Mouse (Mus musculus) myocyte (in vitro differentiated cells): ENCODE measurements around the gene Zdhhc7. TPM values are rescaled to one million over a fixed set of nuclear protein-coding genes. Genes with fewer than 3 reads are reported as not detected.
A peak's percentile ranks its signal among the peaks of the same experiment; 100 is the strongest.

Experiments used
- H3K27me3 ChIP-seq: one replicate; pipeline ENCODE4 v1.6.1; 2011; ENCODE audit not compliant: control insufficient read depth, insufficient read depth, insufficient read length
- H3K36me3 ChIP-seq: one replicate; pipeline ENCODE4 v1.6.1; 2011; ENCODE audit not compliant: control insufficient read depth, insufficient read depth
- H3K4me2 ChIP-seq: one replicate; pipeline ENCODE4 v1.6.1; 2011; ENCODE audit warnings: low read depth, control low read depth
- H3K4me3 ChIP-seq: one replicate; pipeline ENCODE4 v1.5.1; 2011; ENCODE audit warnings: mild to moderate bottlenecking, control low read depth, moderate library complexity
- H3K79me2 ChIP-seq: one replicate; pipeline ENCODE4 v1.6.1; 2011; ENCODE audit not compliant: control insufficient read depth, insufficient read depth
- H3ac ChIP-seq: one replicate; pipeline ENCODE4 v1.6.1; 2011; ENCODE audit not compliant: control insufficient read depth, insufficient read length
- CEBPB ChIP-seq: IDR thresholded peaks from 2 replicates; pipeline ENCODE4 v1.6.1; 2011; ENCODE audit warnings: mild to moderate bottlenecking, moderate library complexity; ENCODE audit not compliant: poor library complexity, insufficient read depth, severe bottlenecking
- E2F4 ChIP-seq: IDR thresholded peaks from one replicate; pipeline ENCODE4 v1.6.1; 2011; ENCODE audit warnings: mild to moderate bottlenecking, control low read depth, moderate library complexity; ENCODE audit not compliant: insufficient read depth
- MAX ChIP-seq: IDR thresholded peaks from one replicate; pipeline ENCODE4 v1.6.1; 2011; ENCODE audit warnings: low read depth, mild to moderate bottlenecking, control low read depth
- MYOD1 ChIP-seq, 3 experiments: IDR thresholded peaks; one replicate each; pipeline ENCODE4 v1.6.1; 2011; ENCODE audit warnings: control low read depth in 2 of 3, low read depth in 2 of 3, mild to moderate bottlenecking in 2 of 3, moderate library complexity in 1 of 3; ENCODE audit not compliant: insufficient read length in 2 of 3, control insufficient read depth in 1 of 3
- MYOG ChIP-seq, 3 experiments: IDR thresholded peaks; one replicate each; pipeline ENCODE4 v1.6.1; 2011; ENCODE audit warnings: control low read depth in 2 of 3, low read depth in 2 of 3, mild to moderate bottlenecking in 2 of 3; ENCODE audit not compliant: insufficient read length in 2 of 3, control insufficient read depth in 1 of 3, insufficient read depth in 1 of 3
- POLR2A ChIP-seq: IDR thresholded peaks from one replicate; pipeline ENCODE4 v1.6.1; 2011; ENCODE audit warnings: low read depth, mild to moderate bottlenecking, control low read depth, moderate library complexity; ENCODE audit not compliant: insufficient read length
- POLR2AphosphoS2 ChIP-seq: IDR thresholded peaks from one replicate; pipeline ENCODE4 v1.6.1; 2011; ENCODE audit warnings: low read depth, control low read depth; ENCODE audit not compliant: insufficient read length
- REST ChIP-seq: IDR thresholded peaks from one replicate; pipeline ENCODE4 v1.6.1; 2011; ENCODE audit warnings: mild to moderate bottlenecking, control low read depth, moderate library complexity; ENCODE audit not compliant: insufficient read depth, insufficient read length
- SRF ChIP-seq: IDR thresholded peaks from one replicate; pipeline ENCODE4 v1.6.1; 2011; ENCODE audit warnings: low read depth; ENCODE audit not compliant: control insufficient read depth, insufficient read length
- TCF12 ChIP-seq: IDR thresholded peaks from one replicate; pipeline ENCODE4 v1.6.1; 2011; ENCODE audit warnings: mild to moderate bottlenecking, control low read depth; ENCODE audit not compliant: poor library complexity, insufficient read depth, severe bottlenecking
- TCF3 ChIP-seq: IDR thresholded peaks from one replicate; pipeline ENCODE4 v1.6.1; 2011; ENCODE audit warnings: low read depth, control low read depth; ENCODE audit not compliant: insufficient read length
- USF1 ChIP-seq: IDR thresholded peaks from one replicate; pipeline ENCODE4 v1.6.1; 2011; ENCODE audit warnings: low read depth, mild to moderate bottlenecking, control low read depth, moderate library complexity
- polyA plus RNA-seq: library from polyadenylated mRNA; unstranded; fragments of >200 nt; fragmentation: generic; extraction: Trizol; gene quantifications from one replicate; pipeline ENCODE4 v1.2.1, GENCODE M21; 2012; ENCODE audit warnings: missing spikeins

Gene Zdhhc7
- polyA plus RNA-seq, 1 experiment, result 31.7 TPM

DNA sequence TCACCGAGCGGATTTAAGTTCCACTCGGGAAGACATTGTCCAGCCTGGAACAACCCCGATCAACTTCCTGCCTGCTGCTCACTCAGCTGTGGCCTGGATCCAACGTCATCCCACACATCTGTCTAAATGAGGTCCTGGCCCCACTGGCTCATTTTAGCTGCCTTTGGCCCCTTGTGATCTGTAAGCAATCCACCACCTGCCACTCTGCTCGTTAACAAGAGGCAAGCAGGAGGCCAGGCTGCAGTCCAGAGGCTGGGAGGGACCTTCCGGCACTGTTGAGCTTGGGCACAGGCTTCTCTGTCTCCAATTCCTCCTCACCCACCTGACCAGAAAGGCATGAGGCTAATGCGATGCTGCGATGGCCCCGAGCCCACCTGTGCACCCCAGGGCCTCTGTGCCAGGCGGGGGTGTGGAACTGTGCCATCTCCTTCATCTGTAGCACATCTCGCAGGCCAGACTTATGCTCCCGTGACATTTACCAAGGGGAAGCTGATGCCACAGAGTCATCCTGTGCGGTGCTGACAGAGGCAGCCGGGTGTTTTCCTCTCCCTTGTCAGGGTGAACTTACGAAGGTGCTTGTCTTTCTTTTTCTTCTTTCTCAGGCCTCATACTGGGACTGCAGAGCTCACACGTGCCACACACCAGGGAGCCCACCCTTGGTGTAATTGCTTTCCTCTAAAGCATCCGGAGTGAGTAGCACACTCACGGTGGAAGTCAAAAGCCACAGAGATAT, 33.2 kb downstream of the Zdhhc7 start:
- H3K27me3 ChIP-seq, result no peaks in the 10 kb centered on the region
- H3K4me3 ChIP-seq, result no peak overlapping the region
- no peaks in the 10 kb centered on the region for H3K36me3 ChIP-seq
- no peak overlapping the region for H3ac ChIP-seq
- no peaks in the 10 kb centered on the region for H3K79me2 ChIP-seq
- peak in 1 of 3 experiments; percentile 19 for TF ChIP-seq MYOG (IDR thresholded peaks at IDR 0.05; ENCODE audit: control insufficient read depth in 1 of 3, insufficient read depth in 1 of 3, insufficient read length in 2 of 3, low read depth in 2 of 3)
- TF ChIP-seq TCF12, result no peak
- peak; percentile 29 to 63 (median 49) for TF ChIP-seq MYOD1 (IDR thresholded peaks at IDR 0.05; ENCODE audit: control insufficient read depth in 1 of 3, insufficient read length in 2 of 3, low read depth in 2 of 3)
- no peak overlapping the region for H3K4me2 ChIP-seq

DNA sequence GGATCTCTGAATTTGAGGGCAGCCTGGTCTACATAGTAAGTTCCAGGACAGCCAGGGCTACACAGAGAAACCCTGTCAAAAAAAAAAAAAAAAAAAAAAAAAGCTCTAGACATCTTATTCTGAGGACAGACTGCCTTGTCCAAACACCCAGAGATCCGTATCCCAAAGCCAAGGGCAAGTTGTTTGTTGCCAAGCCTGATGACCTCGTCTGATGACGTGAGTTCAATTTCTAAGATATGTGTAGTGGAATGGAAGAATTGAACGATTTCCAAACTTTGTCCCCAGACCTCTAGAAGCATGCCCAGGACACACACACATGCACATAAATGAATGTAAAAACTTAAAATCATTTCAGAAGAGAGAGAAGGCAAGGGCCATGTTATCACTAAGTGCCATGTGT, 35.1 kb downstream of the Zdhhc7 start:
- H3K79me2 ChIP-seq, result no peaks in the 10 kb centered on the region
- H3ac ChIP-seq, result no peak overlapping the region
- TF ChIP-seq MAX (no peak), POLR2A (no peak), TCF3 (no peak), MYOD1 (IDR thresholded peaks at IDR 0.05; ENCODE audit: control insufficient read depth in 1 of 3, insufficient read length in 2 of 3, low read depth in 2 of 3) (no peak), USF1 (no peak), CEBPB (no peak), POLR2AphosphoS2 (no peak), SRF (no peak)
- no peaks in the 10 kb centered on the region for H3K27me3 ChIP-seq
- H3K36me3 ChIP-seq, result no peaks in the 10 kb centered on the region
- H3K4me3 ChIP-seq, result no peak overlapping the region
- H3K4me2 ChIP-seq, result no peak overlapping the region

DNA sequence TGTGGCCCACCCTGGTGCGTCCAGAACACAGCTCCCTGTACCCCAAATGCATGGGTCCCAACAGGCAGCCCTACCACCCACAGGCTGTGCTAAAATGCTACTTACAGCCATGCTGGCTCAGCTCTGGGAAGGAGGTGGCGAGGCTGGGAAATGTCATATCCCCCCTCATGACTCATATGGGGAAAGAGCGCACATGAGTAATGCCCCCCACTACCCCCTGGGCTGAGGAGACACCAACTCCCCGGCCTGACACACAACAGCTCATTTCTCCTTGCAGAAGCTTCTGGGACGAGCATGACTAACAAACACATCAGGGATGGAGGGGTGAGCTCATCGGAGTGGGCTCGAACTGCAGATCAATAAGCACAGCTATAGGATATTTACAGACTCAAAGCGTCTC, 35.7 kb downstream of the Zdhhc7 start:
- no peaks in the 10 kb centered on the region for H3K36me3 ChIP-seq
- no peak overlapping the region for H3K4me2 ChIP-seq
- no peak overlapping the region for H3K4me3 ChIP-seq
- TF ChIP-seq CEBPB (no peak), SRF (no peak), E2F4 (no peak), MYOG (IDR thresholded peaks at IDR 0.05; ENCODE audit: control insufficient read depth in 1 of 3, insufficient read depth in 1 of 3, insufficient read length in 2 of 3, low read depth in 2 of 3) (no peak)
- peaks cover 4% of the 10 kb centered on the region for H3K27me3 ChIP-seq
- no peaks in the 10 kb centered on the region for H3K79me2 ChIP-seq
- H3ac ChIP-seq, result no peak overlapping the region

DNA sequence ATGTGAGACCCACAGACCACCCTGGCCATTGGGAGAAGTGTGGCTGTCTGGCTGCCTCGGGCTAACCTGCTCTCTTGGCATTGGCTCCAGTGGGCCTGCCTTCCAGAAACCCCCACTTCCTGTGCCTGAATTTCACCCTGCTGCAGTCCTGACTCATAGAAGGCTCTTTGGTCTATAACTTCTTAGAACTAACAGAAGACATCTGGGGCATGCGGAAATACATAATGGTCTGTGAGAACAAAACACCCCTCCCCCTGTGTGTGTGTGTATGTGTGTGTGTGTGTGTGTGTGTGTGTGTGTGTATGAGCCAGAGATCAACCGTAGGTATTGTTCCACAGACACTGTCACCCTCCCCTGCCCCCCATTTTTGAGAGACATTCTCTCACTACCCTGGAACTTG, 38.0 kb downstream of the Zdhhc7 start:
- Histone ChIP-seq H3K79me2 (no peaks in the 10 kb centered on the region), H3K4me3 (no peak overlapping the region), H3K27me3 (peaks cover 5% of the 10 kb centered on the region), H3ac (no peak overlapping the region), H3K4me2 (no peak overlapping the region), H3K36me3 (no peaks in the 10 kb centered on the region)
- no peak for TF ChIP-seq MAX
- TF ChIP-seq REST, result no peak
- no peak for TF ChIP-seq CEBPB
- no peak for TF ChIP-seq SRF
- TF ChIP-seq E2F4, result no peak
- no peak for TF ChIP-seq POLR2AphosphoS2
- no peak for TF ChIP-seq USF1
- no peak for TF ChIP-seq TCF12
- TF ChIP-seq MYOD1 (IDR thresholded peaks at IDR 0.05; ENCODE audit: control insufficient read depth in 1 of 3, insufficient read length in 2 of 3, low read depth in 2 of 3), result no peak
- TF ChIP-seq POLR2A, result no peak
- no peak for TF ChIP-seq MYOG (IDR thresholded peaks at IDR 0.05; ENCODE audit: control insufficient read depth in 1 of 3, insufficient read depth in 1 of 3, insufficient read length in 2 of 3, low read depth in 2 of 3)
- no peak for TF ChIP-seq TCF3

DNA sequence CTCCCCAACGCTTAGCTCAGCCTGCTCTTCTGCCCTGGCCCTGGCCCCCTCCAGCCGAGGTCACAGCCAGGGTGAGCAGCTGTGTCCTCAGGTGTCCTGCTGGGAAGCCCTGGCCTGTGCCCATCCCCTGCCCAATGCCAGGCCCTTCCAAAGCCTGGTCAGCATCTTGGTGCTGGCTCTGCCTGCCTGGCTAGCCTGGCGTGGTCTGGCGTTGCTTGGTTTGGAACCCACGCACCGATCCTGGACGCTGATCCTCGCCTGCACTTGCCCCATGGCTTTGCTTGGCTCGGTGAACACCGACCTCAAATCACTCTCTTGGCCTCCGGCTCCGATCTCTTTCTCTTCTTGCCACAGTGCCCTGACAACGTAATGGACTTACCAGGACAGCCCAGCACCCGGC, 38.5 kb downstream of the Zdhhc7 start:
- TF ChIP-seq CEBPB, result no peak
- TF ChIP-seq MYOG (IDR thresholded peaks at IDR 0.05; ENCODE audit: control insufficient read depth in 1 of 3, insufficient read depth in 1 of 3, insufficient read length in 2 of 3, low read depth in 2 of 3), result peak in 1 of 3 experiments; percentile 45
- no peak overlapping the region for H3ac ChIP-seq
- no peak overlapping the region for H3K4me3 ChIP-seq
- no peak overlapping the region for H3K4me2 ChIP-seq
- H3K79me2 ChIP-seq, result no peaks in the 10 kb centered on the region
- H3K27me3 ChIP-seq, result peaks cover 5% of the 10 kb centered on the region
- no peaks in the 10 kb centered on the region for H3K36me3 ChIP-seq
